Mouse (Mus musculus) urinary bladder, adult 2 months (tissue): ENCODE results near the gene Arid5b. TPM values are rescaled to one million over a fixed set of nuclear protein-coding genes. Genes with fewer than 3 reads are reported as not detected.

Experiments used
- DNase-seq: peaks from one replicate; pipeline ENCODE4 v3.0.0; 2022; ENCODE audit warnings: low spot score
- polyA plus RNA-seq: library from polyadenylated mRNA; depleted of rRNA; stranded (reverse); fragments of >200 nt; gene quantifications from 2 replicates; pipeline ENCODE4 v1.2.3, GENCODE M21; 2012

Gene Arid5b
- polyA plus RNA-seq, 1 experiment, result 15.8 TPM

DNA sequence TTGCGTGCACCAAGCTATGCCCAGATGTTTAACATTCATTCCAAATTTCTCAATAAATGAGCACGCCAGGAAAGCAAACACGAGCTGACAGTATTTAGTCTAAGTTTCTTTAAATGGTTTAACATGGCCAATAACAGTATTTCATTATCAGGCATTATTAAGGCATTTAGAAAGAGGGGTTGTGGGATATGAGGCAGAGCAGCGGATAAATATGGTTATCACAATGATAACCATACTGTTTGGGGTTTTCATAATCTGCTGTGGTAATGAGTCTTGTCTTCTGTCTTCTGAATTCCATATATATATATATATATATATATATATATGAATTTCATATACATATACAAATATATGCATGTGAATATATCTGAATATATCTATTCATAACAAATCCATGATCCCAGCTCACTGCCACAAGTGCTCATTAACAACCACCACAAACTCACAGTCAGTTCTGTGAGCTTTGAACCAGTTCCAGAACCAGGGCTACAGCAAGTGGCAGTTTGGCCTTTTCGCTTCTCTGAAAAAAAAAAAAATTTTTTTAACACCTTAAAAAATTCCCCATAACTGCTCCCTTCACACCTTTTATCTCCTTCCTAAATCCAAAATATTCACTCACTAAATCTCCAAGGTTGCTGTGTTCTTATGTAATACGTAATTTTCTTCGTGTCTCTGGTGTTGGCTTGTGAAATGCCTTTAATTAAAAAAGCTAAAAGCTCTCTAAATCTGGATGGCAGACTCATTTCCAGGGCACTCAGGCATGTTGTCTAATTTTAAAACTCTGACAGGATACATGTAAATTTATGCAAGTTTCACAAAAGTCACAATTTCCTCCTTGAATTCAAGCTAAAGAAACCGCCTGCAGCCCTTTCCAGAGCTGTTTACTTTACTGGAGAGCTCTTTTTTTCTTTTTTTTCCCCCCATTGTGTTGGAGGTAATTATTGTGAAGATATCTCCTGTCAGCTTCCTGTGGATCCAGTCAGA is 113.5 kb downstream of the Arid5b start:
- DNase-seq, result no peak

DNA sequence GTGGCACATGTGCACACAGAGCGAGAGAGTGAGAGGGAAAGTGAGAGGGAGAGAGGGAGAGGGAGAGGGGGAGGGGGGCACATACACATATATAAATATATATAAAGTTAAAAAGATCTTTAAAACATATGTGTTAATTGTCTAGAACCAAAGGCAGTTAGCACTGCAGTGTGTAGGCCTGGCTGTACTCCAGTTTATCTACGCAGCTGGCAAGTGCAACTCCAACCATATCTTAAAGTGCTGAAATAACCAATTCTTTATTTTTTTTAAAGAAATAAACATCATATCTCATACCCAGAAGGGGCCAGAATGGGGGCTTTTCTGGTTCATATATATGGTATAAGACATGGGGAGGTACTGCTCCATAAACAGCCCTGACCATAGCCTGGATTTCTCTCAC is 114.4 kb downstream of the Arid5b start:
- DNase-seq, result no peak

GRCm38 (mm10) chr10:68159759-68160158 is 118.8 kb downstream of the Arid5b start:
- no peak for DNase-seq

DNA sequence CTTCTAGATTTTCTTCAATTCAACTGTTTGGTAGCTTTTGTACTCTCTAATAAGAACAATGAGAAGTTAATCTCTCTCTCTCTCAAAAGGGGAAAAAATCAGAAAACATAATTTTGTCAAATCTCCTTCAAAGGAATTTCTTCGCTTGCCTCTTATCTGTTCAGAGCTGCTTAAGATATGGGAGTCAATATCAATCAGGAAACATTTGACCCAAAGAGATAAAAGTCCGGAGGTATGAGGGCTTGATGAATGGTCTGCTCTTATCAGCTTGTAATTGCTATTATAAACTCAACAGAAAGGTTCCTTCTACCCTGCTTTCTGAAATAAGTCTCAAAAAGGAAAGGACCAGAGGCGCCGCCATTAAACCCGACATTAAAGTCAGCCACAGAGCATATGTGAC is 120.0 kb downstream of the Arid5b start:
- no peak for DNase-seq

DNA sequence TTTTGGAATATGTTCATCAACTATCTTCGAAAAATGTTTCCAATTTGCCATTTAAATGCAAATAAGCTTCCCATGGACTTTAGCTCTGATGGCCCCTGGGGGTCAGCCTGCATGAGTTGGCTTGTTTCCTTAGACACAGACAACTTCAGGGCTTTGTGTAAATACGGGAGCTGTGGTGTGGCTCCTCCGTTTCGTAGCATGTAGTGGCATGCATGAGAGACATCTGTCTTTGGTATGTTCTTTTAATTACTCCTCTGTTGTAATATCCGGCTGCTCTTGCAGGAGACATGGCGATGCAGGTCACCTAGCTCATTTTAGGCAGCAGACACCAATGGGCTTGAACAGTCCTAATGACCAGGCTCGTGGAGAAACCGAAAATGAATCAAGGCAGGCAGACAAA is 121.0 kb downstream of the Arid5b start:
- no peak for DNase-seq

- DNase-seq, result no peak
Observed at GRCm38 (mm10) chr10:68156646-68157245, 121.8 kb downstream of the Arid5b start.

- DNase-seq, result no peak
Observed at GRCm38 (mm10) chr10:68156159-68156558, 122.4 kb downstream of the Arid5b start.

GRCm38 (mm10) chr10:68155431-68156119 is 123.0 kb downstream of the Arid5b start:
- DNase-seq, result no peak

- no peak for DNase-seq
Observed at GRCm38 (mm10) chr10:68154046-68154765, 124.3 kb downstream of the Arid5b start.

DNA sequence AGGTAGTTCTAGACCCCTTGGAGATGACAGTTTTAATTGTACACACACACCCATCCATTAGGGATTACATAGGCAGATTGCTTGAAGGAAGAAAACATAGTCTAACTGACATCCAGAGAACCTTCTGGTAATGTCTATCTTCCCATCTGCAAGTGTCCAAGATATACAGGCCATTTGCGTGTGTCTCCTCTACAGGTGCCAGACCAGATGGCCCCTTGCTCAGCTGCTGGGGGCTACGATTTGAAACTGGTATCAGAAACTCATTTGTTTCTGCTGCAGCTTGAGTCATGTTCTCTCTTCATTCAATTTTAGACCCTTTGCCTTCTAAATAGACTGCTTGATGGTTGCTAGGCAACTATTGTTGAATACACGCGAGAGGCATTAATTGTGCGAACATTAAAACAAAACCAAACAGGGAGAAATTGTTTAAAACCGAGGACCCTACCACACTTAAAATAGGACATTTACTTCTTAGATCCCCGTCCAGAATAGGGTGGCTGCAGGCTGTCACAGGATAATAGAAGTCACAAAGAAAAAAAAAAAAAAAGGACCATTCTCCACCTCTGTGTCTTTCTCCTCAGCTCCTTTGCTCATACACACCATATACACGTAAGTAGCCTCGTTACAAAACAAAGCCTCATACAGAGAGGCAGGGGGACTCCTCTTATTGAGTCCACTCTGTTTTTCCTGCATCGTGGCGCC is 125.0 kb downstream of the Arid5b start:
- DNase-seq, result no peak

GRCm38 (mm10) chr10:68148495-68148894 is 130.0 kb downstream of the Arid5b start:
- no peak for DNase-seq

- no peak for DNase-seq
Observed at GRCm38 (mm10) chr10:68147730-68148129, 130.8 kb downstream of the Arid5b start.

DNA sequence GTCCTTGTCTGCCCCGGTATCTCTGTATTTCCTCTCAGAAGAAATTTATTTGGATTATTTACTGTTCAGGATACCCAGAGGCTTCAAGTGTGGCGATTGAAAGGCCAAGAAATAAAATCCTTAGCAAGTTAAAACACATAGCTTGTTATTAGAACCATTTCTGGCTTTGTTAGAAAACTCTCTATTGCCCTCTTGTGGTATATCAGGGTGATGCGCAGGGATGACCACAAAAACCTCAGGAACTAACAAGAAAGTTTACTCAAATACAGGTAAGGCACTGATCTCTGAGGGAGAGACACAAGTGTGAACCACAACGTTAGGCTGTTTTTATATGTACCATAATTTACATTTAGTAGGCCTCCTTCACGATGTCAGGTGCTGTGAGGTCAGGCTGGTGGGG is 131.7 kb downstream of the Arid5b start:
- no peak for DNase-seq

GRCm38 (mm10) chr10:68145286-68145950 is 133.1 kb downstream of the Arid5b start:
- DNase-seq, result no peak

DNA sequence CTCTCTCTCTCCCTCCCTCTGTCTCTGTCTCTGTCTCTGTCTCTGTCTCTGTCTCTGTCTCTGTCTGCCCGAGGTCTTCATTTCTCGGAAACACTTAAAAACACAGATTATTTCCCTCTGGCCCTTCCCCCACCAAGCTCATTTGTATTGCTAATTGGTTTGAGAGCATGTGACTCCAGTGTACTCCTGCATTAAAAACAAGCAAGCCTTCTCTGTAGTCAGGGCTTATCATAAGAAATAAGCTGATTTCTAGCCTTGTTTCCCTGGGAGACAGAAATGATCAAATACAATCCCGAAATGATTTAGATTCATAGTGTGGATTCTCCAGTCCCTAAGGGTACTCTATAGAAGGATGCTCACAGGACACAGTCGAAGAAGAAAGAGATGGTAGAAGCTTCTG is 136.0 kb downstream of the Arid5b start:
- no peak for DNase-seq

DNA sequence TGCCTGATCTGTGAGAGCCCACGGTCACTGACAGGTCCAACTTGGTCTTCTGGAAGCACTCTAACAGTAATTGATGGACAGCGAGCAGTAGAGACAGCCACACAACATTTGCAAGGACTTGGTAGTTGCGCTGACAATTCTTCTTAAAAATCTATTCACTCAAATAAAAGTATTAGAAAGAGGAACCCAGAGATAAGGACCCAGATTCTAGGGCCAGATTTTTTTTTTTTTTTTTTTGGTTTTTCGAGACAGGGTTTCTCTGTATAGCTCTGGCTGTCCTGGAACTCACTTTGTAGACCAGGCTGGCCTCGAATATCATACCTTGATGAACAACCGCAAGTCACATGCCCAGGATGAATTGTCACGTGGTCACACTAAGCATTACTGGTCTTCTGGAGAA is 137.0 kb downstream of the Arid5b start:
- no peak for DNase-seq

- no peak for DNase-seq
Observed at GRCm38 (mm10) chr10:68140871-68141270, 137.7 kb downstream of the Arid5b start.

- no peak for DNase-seq
Observed at GRCm38 (mm10) chr10:68140306-68140705, 138.2 kb downstream of the Arid5b start.

DNA sequence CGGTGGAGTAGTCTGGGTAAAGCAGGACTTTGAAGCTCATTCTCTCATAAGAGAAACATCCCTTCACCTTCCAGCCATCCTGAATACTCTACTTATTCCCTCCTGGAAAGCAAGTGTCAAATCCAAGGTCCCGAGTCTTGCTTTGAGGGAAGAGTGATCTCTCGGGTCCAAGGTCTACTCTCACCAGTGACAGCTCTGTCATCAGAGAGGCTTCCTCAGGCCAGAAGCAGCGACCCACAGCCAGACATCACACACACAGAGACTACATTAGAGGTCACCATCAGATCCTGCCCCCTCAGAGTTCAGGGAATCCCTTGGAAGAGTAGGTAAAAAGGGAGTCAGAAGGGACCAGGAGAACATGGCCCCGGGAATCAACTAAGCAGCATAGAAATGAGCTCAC is 140.4 kb downstream of the Arid5b start:
- no peak for DNase-seq

- no peak for DNase-seq
Observed at GRCm38 (mm10) chr10:68137151-68137833, 141.2 kb downstream of the Arid5b start.
